Mouse (Mus musculus) embryonic fibroblast, embryonic 13.5 days (primary cell): ENCODE results near the gene Six4. TPM values are rescaled to one million over a fixed set of nuclear protein-coding genes. Genes with fewer than 3 reads are reported as not detected.

Source experiments
- H3K27ac ChIP-seq: 2 replicates; pipeline ENCODE4 v1.5.1; 2012; ENCODE audit warnings: low read length, control low read depth, inconsistent platforms; ENCODE audit not compliant: insufficient read depth
- H3K4me1 ChIP-seq: 2 replicates; pipeline ENCODE4 v1.6.1; 2011; ENCODE audit warnings: low read length; ENCODE audit not compliant: control insufficient read depth, insufficient read depth
- H3K4me3 ChIP-seq: 2 replicates; pipeline ENCODE4 v1.5.1; 2011; ENCODE audit warnings: mild to moderate bottlenecking, control low read depth, low read length; ENCODE audit not compliant: insufficient read depth
- CTCF ChIP-seq: IDR thresholded peaks from 2 replicates; pipeline ENCODE4 v1.5.1; 2011; ENCODE audit warnings: mild to moderate bottlenecking, control low read depth, low read length, moderate library complexity, borderline replicate concordance; ENCODE audit not compliant: insufficient read depth
- POLR2A ChIP-seq: IDR thresholded peaks from 2 replicates; pipeline ENCODE4 v1.6.1; 2011; ENCODE audit warnings: low read depth, mild to moderate bottlenecking, control low read depth, low read length, moderate library complexity
- polyA plus RNA-seq: library from polyadenylated mRNA; stranded (reverse); fragments of >200 nt; gene quantifications from 2 replicates; pipeline ENCODE4 v1.2.4, GENCODE M21; 2011; ENCODE audit warnings: low read depth; ENCODE audit not compliant: missing spikeins, insufficient read length

Six4 gene
- polyA plus RNA-seq, 1 experiment, result 12.5 TPM

DNA sequence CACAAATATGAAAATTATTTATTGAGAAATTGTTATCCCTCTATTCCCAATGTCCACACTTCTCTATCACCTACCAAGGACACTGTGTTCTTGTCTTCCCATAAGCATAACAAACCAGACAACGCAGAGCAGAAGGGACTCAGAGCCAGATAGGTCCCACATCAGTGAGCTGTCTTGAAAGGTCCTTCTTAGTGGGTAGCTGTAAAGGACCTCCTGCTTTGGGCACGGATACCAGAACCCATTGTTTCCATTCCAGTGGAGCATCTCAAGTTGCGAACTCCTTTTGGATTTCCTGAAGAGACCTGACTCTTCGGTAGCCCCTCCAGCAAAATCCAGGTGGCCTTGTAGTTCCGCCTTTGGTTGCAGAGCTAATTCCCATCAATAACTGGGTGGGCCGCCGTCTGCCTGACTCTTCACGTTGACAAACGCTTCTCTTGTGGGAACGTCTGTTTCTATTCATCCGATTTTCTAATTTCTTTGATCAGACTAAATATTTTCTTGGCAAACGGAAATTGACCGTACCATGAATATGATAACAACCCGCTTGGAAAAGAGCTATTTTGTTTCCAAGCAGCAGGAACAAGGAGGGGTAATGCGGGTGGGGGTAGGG lies 58.6 kb downstream of the Six4 start:
- H3K27ac ChIP-seq, result no peak overlapping the region
- TF ChIP-seq CTCF (no peak), POLR2A (no peak)
- no peak overlapping the region for H3K4me3 ChIP-seq
- no peaks in the 10 kb centered on the region; the same call in 1 of the 2 replicates for H3K4me1 ChIP-seq

DNA sequence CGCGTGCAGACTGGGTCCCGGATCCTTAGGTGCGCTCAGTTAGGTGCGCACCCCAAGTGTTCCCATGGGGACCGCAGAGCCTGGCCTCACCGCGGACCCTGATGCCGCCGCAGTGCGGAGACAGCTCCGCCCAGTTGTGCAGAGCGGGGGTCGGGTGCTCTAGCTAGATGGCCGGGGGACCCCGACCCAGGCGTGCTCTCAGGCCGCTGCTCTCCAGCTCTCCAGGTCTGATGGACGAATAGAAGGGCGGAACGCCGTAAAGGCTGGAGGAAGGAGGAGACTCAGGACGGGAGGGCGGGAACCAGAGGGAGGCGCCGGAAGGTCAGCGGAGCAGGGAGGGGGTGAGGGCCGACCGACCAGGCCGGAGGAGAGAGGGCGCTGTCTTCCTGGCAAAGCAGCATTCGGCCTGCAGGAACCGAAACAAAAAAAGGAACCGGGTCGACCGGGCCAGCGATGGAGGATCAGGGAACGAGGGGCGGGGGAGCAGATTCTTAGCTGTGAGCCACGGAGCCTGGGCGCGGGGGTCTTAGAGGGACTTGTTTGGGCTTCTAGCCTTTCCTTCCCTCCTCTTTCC lies 59.5 kb downstream of the Six4 start, which contains the start of gene Six1:
TSS of gene Six1 (minus strand) at position 220 of the 574 bp plus-strand sequence.
- TF ChIP-seq CTCF (peak; percentile 66; the same call in 1 of the 2 replicates), POLR2A (peak; percentile 78)
- H3K4me3 ChIP-seq, result peak within 1 kb of the TSS; percentile 62
- H3K27ac ChIP-seq, result peak within 1 kb of the TSS; percentile 62
- no peaks in the 10 kb centered on the region; the same call in 1 of the 2 replicates for H3K4me1 ChIP-seq

DNA sequence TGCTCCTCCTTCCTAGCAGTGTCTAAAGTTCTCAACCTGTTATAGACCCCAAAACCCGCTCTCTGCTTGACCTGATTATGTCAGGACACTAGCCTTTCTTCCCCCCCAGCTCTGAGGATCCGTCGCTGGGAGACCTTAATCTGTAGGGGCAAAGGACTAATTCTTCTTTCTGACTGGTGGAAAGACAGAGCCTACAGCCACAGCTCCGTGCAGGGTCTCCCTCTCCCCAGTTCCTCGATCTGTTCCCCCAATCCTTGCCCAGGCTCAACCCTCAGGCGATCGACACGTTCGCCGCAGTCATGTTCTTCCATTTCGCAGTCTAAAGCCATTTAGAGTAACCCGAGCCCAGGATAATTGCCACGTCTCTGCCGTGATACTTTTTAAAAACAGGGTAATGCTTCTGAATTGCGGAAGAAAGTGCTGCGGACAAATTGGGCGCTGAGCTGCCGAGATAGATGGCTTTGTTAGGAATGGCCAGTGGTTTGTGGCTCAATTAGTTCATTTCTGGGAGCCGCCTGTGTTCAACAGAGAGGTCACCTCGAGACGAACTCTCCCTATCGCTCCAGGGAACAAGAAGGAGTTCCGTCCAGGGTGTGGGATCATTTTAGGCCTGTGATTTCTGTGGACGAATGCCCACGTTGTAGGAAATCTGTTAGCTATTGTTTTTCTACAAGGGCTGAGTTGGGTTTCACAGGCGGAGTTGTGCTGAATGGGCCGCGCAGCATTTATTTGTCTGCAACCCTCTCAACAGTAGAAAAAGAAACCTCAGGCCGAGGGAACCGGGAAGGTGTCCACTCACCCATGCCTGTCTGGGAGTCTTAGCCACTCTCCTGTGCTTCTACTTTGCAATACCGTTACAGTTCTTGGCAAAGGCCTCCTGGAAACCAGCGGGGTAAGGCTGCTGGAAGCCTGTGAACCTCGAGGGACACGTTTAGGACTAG lies 60.3 kb downstream of the Six4 start:
- no peaks in the 10 kb centered on the region; the same call in 1 of the 2 replicates for H3K4me1 ChIP-seq
- peak overlapping the region; percentile 7 for H3K27ac ChIP-seq
- TF ChIP-seq CTCF (no peak), POLR2A (peak; percentile 19; the same call in 1 of the 2 replicates)
- peak overlapping the region; percentile 34 for H3K4me3 ChIP-seq

DNA sequence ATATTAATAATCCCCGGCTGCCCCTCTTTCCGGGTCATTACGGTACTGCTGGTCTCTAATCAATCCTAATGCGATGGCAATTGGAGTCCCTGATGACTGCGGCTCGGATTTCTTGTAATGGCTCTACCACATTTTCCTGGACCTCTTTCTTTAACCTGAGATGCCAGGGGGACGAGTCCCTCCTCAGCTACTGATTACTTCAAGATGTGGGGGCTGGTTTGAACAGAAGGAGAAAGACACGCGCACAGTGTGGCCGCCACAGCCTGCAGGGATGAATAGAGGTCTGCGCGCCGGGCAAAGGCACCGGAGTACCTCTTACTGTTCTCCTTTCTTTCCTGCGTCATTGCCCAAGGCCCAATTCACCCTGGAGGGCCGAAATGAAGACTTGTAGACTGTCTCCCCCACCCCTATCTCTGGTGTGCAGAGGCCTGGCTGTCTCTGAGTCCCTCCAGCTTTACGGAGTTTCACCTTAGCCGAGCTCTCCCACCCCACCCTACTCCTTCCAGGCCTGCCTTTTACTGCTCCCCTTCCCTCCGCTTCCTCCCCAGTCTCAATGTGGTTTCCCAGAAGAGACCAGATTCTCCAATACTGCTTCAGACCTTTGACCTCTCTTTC lies 61.1 kb downstream of the Six4 start:
- TF ChIP-seq POLR2A (no peak), CTCF (no peak)
- H3K27ac ChIP-seq, result peak overlapping the region; percentile 7
- H3K4me1 ChIP-seq, result no peaks in the 10 kb centered on the region; the same call in 1 of the 2 replicates
- H3K4me3 ChIP-seq, result peak overlapping the region; percentile 0; the same call in 1 of the 2 replicates

DNA sequence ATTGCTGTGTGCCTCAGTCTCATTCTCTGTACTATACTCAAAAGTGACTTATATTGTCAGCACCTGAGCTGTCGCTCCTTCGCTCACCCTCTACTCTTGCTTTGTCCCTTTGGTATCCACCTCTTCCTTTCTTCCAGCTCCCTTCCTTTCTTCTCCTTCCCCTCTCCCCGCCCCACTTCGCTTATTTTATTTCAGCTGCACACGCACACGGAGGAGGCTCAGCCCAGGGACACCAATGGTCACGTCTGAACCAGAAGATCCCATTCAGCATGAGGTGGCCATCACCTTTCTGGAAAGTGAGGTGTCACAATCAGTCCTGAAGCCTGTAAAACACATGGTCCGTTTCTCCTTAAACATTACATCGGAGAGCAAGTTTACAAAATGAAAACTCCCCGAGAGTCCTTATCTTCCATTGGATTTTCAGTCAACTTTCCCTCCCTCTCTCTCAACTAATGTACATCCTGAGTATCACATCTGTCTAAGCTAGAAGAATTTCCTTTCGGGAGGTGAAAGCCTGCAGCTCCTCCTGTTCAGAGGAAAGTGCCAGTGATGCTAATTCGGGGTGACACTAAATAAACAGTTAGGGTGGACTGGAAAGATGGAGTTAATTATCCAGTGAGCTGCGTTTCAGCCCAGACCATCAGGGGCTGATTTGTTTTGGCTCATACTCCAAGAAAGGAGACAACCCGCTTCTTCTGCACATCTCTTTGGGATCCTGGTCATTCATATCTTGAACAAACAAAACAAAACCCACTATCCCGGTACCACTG lies 62.3 kb downstream of the Six4 start:
- Histone ChIP-seq H3K4me1 (no peaks in the 10 kb centered on the region; the same call in 1 of the 2 replicates), H3K27ac (no peak overlapping the region), H3K4me3 (no peak overlapping the region)
- TF ChIP-seq CTCF (no peak), POLR2A (no peak; the same call in 1 of the 2 replicates)

DNA sequence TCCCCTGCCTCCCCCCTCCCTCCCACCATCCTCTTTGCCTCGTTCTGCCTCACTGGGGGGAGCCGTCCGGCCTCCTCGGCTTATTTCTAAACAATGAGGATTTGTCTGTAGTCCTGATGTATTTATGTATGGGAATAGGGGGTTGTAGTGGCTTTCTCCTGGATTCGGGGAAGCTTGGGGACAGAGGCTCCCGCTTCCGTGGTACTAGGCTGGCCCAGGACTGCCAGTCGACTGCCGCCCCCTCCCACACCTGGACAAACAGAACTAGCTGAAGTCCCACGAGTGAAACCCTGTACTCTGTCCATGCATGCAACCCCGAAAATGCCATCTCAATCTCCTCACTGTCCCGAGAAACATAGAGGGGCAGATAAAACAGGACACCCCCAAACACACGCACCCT lies 63.0 kb downstream of the Six4 start:
- Histone ChIP-seq H3K27ac (no peak overlapping the region), H3K4me3 (no peak overlapping the region), H3K4me1 (no peaks in the 10 kb centered on the region; the same call in 1 of the 2 replicates)
- no peak for TF ChIP-seq POLR2A

Other genes starting within 250 kb of the Six4 start
- not detected in 2 replicates for gene Six6, start 173.6 kb downstream of the Six4 start, polyA plus RNA-seq
- gene 4930447C04Rik, start 172.7 kb downstream of the Six4 start, polyA plus RNA-seq, result 2.3 and 3.9 TPM in 2 replicates
- gene Six1, start 59.6 kb downstream of the Six4 start, polyA plus RNA-seq, result 17.4 and 31.3 TPM in 2 replicates
- gene Mnat1, start 10.3 kb upstream of the Six4 start, polyA plus RNA-seq, result 39.4 and 40.0 TPM in 2 replicates
- gene Trmt5, start 173.3 kb upstream of the Six4 start, polyA plus RNA-seq, result 25.6 and 29.3 TPM in 2 replicates
- gene Slc38a6, start 173.3 kb upstream of the Six4 start, polyA plus RNA-seq, result 18.7 and 26.0 TPM in 2 replicates